Mouse (Mus musculus): ENCODE measurements at regions not wholly inside any gene's neighbourhood (a gene's known extent, or its start where the extent isn't known, plus 50 kb on each side); places are given as distances from the start of the nearest gene placed in this dataset.

DNA sequence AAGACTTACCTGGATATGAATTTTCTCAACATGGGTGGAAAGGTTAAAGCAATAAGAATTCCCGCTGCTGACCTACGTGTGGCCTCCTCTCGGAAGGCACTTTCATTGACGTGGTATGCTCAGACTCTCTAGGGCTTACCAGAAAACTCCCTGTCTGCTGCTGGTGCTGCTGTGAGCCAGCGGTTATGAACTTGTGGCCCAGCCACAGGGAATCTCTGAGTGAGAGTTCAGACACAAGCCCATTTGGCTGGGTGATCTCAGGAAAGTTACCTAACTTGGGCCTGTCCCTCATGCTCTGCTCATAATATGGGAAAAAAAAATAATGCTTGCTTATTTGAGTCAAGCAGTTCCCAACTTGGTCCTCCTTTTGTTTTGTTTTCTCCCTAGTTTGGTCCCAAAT lies 459.5 kb upstream of the Adamts5 start:
- ATAC-seq (replicated peaks; ENCODE audit: insufficient number of reproducible peaks, low FRiP score, low TSS enrichment, low read depth) = no peak
- H3K4me3 ChIP-seq (ENCODE audit: low read depth, low read length) = no peak overlapping the region
- WGBS = 74% methylated on average over 5 of the region's 5 CpGs

DNA sequence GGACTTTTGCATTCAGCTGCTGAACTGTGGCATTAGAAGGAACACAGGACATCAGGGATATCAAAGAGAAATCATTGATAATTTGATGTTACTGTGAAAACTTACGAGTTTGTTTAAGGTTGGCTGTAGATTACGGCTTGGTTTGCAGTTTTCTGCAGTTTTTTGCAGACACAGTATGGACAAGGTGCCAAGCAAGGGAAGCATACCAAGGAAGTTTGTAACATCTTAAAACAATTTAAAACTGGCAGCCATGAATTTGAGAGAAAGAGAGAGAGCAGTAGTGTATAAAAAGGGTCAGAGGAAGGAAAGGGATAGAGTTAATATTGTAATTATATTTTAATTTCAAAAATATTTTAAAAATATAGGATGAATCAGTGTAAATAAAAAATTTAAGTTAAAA lies 453.4 kb upstream of the Adamts5 start:
- no peak overlapping the region for H3K27ac ChIP-seq (replicated peaks; ENCODE audit: low read depth, low read length)
- WGBS = 65% methylated on average over 2 of the region's 2 CpGs
- no peaks in the 10 kb centered on the region for H3K27me3 ChIP-seq (ENCODE audit: control insufficient read depth, insufficient read depth, low read length)
- ATAC-seq (replicated peaks; ENCODE audit: insufficient number of reproducible peaks, low FRiP score, low TSS enrichment, low read depth) (no peak), DNase-seq (ENCODE audit: low spot score) (no peak)
- no peaks in the 10 kb centered on the region for H3K36me3 ChIP-seq (replicated peaks; ENCODE audit: control insufficient read depth, insufficient read depth, low read depth, low read length)
- no peak overlapping the region for H3K4me3 ChIP-seq (ENCODE audit: low read depth, low read length)
- no peak overlapping the region for H3K9ac ChIP-seq (replicated peaks; ENCODE audit: low read length)
- no peak overlapping the region for H3K4me2 ChIP-seq (ENCODE audit: low read depth, low read length)
- H3K4me1 ChIP-seq (ENCODE audit: control insufficient read depth, insufficient read depth, low read length) = no peaks in the 10 kb centered on the region
- no peaks in the 10 kb centered on the region for H3K9me3 ChIP-seq (replicated peaks; ENCODE audit: control insufficient read depth, low read length)

More for the DNA sequence above, 459.5 kb upstream of the Adamts5 start:
- Histone ChIP-seq H3K4me1 (ENCODE audit: control insufficient read depth, insufficient read depth, low read length) (no peaks in the 10 kb centered on the region), H3K9ac (replicated peaks; ENCODE audit: low read length) (no peak overlapping the region), H3K36me3 (replicated peaks; ENCODE audit: control insufficient read depth, insufficient read depth, low read depth, low read length) (no peaks in the 10 kb centered on the region), H3K27ac (replicated peaks; ENCODE audit: low read depth, low read length) (no peak overlapping the region), H3K4me2 (ENCODE audit: low read depth, low read length) (no peak overlapping the region), H3K27me3 (ENCODE audit: control insufficient read depth, insufficient read depth, low read length) (no peaks in the 10 kb centered on the region), H3K9me3 (replicated peaks; ENCODE audit: control insufficient read depth, low read length) (no peaks in the 10 kb centered on the region)
- no peak for DNase-seq (ENCODE audit: low spot score)

DNA sequence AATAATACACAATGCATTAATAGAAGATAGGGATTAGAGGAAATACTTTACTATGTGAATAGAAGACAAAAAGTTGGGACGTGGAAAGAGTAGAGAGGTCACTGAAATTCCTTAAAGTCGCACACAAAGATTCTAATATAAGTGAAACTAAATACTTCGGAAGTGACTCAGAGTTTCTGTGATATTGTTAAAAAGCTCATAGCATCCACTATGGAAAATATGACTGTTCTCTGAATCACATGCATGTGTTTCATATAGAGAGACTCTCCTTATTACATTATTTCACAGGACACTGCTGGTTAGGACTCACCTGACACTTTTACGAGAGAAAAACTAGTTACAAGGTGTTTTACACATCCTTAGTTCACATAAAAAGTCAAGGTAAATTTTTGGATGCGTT lies 446.1 kb upstream of the Adamts5 start:
- WGBS = 86% methylated on average over 5 of the region's 5 CpGs
- no peak for DNase-seq (ENCODE audit: low spot score)
- Histone ChIP-seq H3K27me3 (ENCODE audit: control insufficient read depth, insufficient read depth, low read length) (no peaks in the 10 kb centered on the region), H3K36me3 (replicated peaks; ENCODE audit: control insufficient read depth, insufficient read depth, low read depth, low read length) (no peaks in the 10 kb centered on the region), H3K4me1 (ENCODE audit: control insufficient read depth, insufficient read depth, low read length) (no peaks in the 10 kb centered on the region), H3K9me3 (replicated peaks; ENCODE audit: control insufficient read depth, low read length) (no peaks in the 10 kb centered on the region), H3K4me3 (ENCODE audit: low read depth, low read length) (no peak overlapping the region), H3K4me2 (ENCODE audit: low read depth, low read length) (no peak overlapping the region), H3K27ac (replicated peaks; ENCODE audit: low read depth, low read length) (no peak overlapping the region), H3K9ac (replicated peaks; ENCODE audit: low read length) (no peak overlapping the region)
- ATAC-seq (replicated peaks; ENCODE audit: insufficient number of reproducible peaks, low FRiP score, low TSS enrichment, low read depth) = no peak

- no peak for ATAC-seq (replicated peaks; ENCODE audit: insufficient number of reproducible peaks, low FRiP score, low TSS enrichment, low read depth)
- Histone ChIP-seq H3K9ac (replicated peaks; ENCODE audit: low read length) (no peak overlapping the region), H3K9me3 (replicated peaks; ENCODE audit: control insufficient read depth, low read length) (no peaks in the 10 kb centered on the region), H3K4me1 (ENCODE audit: control insufficient read depth, insufficient read depth, low read length) (no peaks in the 10 kb centered on the region), H3K4me3 (ENCODE audit: low read depth, low read length) (no peak overlapping the region), H3K36me3 (replicated peaks; ENCODE audit: control insufficient read depth, insufficient read depth, low read depth, low read length) (no peaks in the 10 kb centered on the region), H3K27ac (replicated peaks; ENCODE audit: low read depth, low read length) (no peak overlapping the region), H3K4me2 (ENCODE audit: low read depth, low read length) (no peak overlapping the region), H3K27me3 (ENCODE audit: control insufficient read depth, insufficient read depth, low read length) (no peaks in the 10 kb centered on the region)
- DNase-seq (ENCODE audit: low spot score) = no peak
- WGBS = 70% methylated on average over 3 of the region's 3 CpGs
Measured at GRCm38 (mm10) chr16:86346916-86347315, 445.3 kb upstream of the Adamts5 start.

DNA sequence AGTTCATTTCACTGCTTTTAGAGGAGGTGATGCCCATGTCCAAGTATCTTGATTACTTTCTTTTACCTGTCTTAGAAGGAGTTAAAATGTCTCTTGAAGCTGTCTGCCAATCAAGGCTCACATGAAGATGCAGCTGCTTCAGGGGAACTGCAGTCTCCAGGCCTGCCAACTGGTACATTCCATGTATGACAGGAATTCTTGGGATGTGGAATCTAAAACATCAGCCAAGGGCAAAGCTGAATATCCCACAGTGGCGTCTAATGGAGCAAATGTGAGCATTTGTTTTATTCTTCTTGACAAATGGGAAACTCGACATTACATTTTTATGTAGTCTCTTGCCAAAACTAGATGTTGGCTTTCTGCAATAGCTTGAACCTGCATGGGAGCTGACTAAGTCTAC lies 438.7 kb upstream of the Adamts5 start:
- 84% methylated on average over 2 of the region's 2 CpGs for WGBS

GRCm38 (mm10) chr16:86325406-86325805 lies 423.8 kb upstream of the Adamts5 start:
- 88% methylated on average over 2 of the region's 2 CpGs for WGBS
- ATAC-seq (replicated peaks; ENCODE audit: insufficient number of reproducible peaks, low FRiP score, low TSS enrichment, low read depth) = no peak

More for the DNA sequence above, 438.7 kb upstream of the Adamts5 start:
- H3K27me3 ChIP-seq (ENCODE audit: control insufficient read depth, insufficient read depth, low read length) = no peaks in the 10 kb centered on the region
- H3K4me1 ChIP-seq (ENCODE audit: control insufficient read depth, insufficient read depth, low read length) = no peaks in the 10 kb centered on the region
- no peak for ATAC-seq (replicated peaks; ENCODE audit: insufficient number of reproducible peaks, low FRiP score, low TSS enrichment, low read depth)
- H3K27ac ChIP-seq (replicated peaks; ENCODE audit: low read depth, low read length) = no peak overlapping the region
- H3K9ac ChIP-seq (replicated peaks; ENCODE audit: low read length) = no peak overlapping the region
- H3K4me2 ChIP-seq (ENCODE audit: low read depth, low read length) = no peak overlapping the region
- H3K9me3 ChIP-seq (replicated peaks; ENCODE audit: control insufficient read depth, low read length) = no peaks in the 10 kb centered on the region
- H3K36me3 ChIP-seq (replicated peaks; ENCODE audit: control insufficient read depth, insufficient read depth, low read depth, low read length) = no peaks in the 10 kb centered on the region
- no peak for DNase-seq (ENCODE audit: low spot score)
- no peak overlapping the region for H3K4me3 ChIP-seq (ENCODE audit: low read depth, low read length)

DNA sequence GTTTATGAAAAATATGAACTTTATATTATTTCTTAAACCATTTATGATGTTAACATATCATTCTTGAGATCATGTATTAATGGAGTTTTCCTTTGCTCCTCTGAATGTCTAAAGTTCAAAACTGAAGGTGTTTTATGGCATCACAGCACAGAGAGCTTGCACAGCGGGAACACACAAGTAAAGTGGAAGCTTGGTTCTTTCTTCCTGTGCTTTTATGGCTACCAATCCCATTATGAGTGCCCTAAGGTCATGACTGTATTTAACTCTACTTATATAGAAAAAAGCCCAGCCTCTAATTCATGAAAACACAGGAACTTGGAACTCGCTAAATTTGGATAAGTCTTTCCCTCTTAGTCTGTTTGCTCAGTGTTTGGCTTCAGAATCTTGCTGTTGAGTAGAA lies 417.3 kb upstream of the Adamts5 start:
- Histone ChIP-seq H3K4me2 (ENCODE audit: low read depth, low read length) (no peak overlapping the region), H3K9ac (replicated peaks; ENCODE audit: low read length) (no peak overlapping the region), H3K27ac (replicated peaks; ENCODE audit: low read depth, low read length) (no peak overlapping the region), H3K9me3 (replicated peaks; ENCODE audit: control insufficient read depth, low read length) (no peaks in the 10 kb centered on the region), H3K27me3 (ENCODE audit: control insufficient read depth, insufficient read depth, low read length) (no peaks in the 10 kb centered on the region), H3K4me3 (ENCODE audit: low read depth, low read length) (no peak overlapping the region), H3K4me1 (ENCODE audit: control insufficient read depth, insufficient read depth, low read length) (no peaks in the 10 kb centered on the region), H3K36me3 (replicated peaks; ENCODE audit: control insufficient read depth, insufficient read depth, low read depth, low read length) (no peaks in the 10 kb centered on the region)
- whole genome bisulfite sequencing = 58% methylated on average over 2 of the region's 2 CpGs
- DNase-seq (ENCODE audit: low spot score) = no peak
- ATAC-seq (replicated peaks; ENCODE audit: insufficient number of reproducible peaks, low FRiP score, low TSS enrichment, low read depth) = no peak

More at GRCm38 (mm10) chr16:86325406-86325805, 423.8 kb upstream of the Adamts5 start:
- no peak overlapping the region for H3K27ac ChIP-seq (replicated peaks; ENCODE audit: low read depth, low read length)
- H3K27me3 ChIP-seq (ENCODE audit: control insufficient read depth, insufficient read depth, low read length) = no peaks in the 10 kb centered on the region
- no peak overlapping the region for H3K4me2 ChIP-seq (ENCODE audit: low read depth, low read length)
- no peak for DNase-seq (ENCODE audit: low spot score)
- no peaks in the 10 kb centered on the region for H3K9me3 ChIP-seq (replicated peaks; ENCODE audit: control insufficient read depth, low read length)
- no peaks in the 10 kb centered on the region for H3K4me1 ChIP-seq (ENCODE audit: control insufficient read depth, insufficient read depth, low read length)
- H3K9ac ChIP-seq (replicated peaks; ENCODE audit: low read length) = no peak overlapping the region
- no peak overlapping the region for H3K4me3 ChIP-seq (ENCODE audit: low read depth, low read length)
- no peaks in the 10 kb centered on the region for H3K36me3 ChIP-seq (replicated peaks; ENCODE audit: control insufficient read depth, insufficient read depth, low read depth, low read length)

GRCm38 (mm10) chr16:86309696-86310095 lies 408.1 kb upstream of the Adamts5 start:
- DNase-seq (ENCODE audit: low spot score) = no peak
- Histone ChIP-seq H3K4me1 (ENCODE audit: control insufficient read depth, insufficient read depth, low read length) (no peaks in the 10 kb centered on the region), H3K27ac (replicated peaks; ENCODE audit: low read depth, low read length) (no peak overlapping the region), H3K4me3 (ENCODE audit: low read depth, low read length) (no peak overlapping the region), H3K9ac (replicated peaks; ENCODE audit: low read length) (no peak overlapping the region), H3K36me3 (replicated peaks; ENCODE audit: control insufficient read depth, insufficient read depth, low read depth, low read length) (no peaks in the 10 kb centered on the region), H3K9me3 (replicated peaks; ENCODE audit: control insufficient read depth, low read length) (no peaks in the 10 kb centered on the region), H3K4me2 (ENCODE audit: low read depth, low read length) (no peak overlapping the region), H3K27me3 (ENCODE audit: control insufficient read depth, insufficient read depth, low read length) (no peaks in the 10 kb centered on the region)
- 72% methylated on average over 2 of the region's 2 CpGs for WGBS
- ATAC-seq (replicated peaks; ENCODE audit: insufficient number of reproducible peaks, low FRiP score, low TSS enrichment, low read depth) = no peak
